21 mouse cellular contexts compared by ENCODE assay signal in the genomic region with DNA sequence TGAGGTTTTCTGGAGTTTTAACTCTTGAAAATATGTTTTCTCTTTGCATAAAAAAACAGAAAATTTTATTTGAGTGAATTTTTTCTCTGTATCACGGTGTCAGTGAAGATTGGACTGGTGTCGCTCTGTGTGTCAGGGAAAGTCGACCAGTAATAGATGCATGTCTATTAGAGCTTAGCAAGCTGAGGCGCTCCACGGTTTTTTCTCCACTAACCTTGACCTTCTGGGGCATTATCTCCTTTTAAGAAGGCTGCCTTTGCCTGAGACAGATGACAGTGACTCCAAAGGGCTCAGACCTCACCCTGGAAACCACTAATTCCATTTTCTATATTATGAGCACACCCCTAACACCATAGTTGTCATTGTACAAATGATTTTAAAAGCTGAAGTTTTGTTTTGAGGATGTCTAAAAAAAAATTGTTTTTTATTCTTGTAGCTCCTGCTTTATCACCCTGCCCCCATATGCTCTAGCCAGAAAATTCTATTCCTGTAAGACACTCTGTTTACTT.
DNase-seq lines count a peak whose midpoint lies in the region; ATAC-seq and TF ChIP-seq lines count a peak whose summit lies in the region.
"Had no signal": no experiment of that assay in that cellular context is flagged by ENCODE, and none has a peak within 500 bp of the region (broad histone marks: within the 10 kb centered on the region; RNA-seq: fewer than 3 reads in every experiment).

No protein-coding gene starts in this region.

- no peak overlapping the region for H3K4me3 ChIP-seq in hindbrain, embryonic 11.5 days (ENCODE audit: low read depth, low read length)
- H3K4me3 ChIP-seq in hindbrain, embryonic 12.5 days, result no peak overlapping the region
- no peak overlapping the region for H3K4me3 ChIP-seq in forebrain, embryonic 12.5 days (replicated peaks)
- H3K4me3 ChIP-seq in midbrain, embryonic 12.5 days, result no peak overlapping the region
- H3K4me3 ChIP-seq: embryonic facial prominence, embryonic 15.5 days; hindbrain, embryonic 15.5 days; liver, embryonic 13.5 days had no signal

- no peaks in the 10 kb centered on the region for H3K4me1 ChIP-seq in hindbrain, embryonic 11.5 days (replicated peaks; ENCODE audit: control insufficient read depth, insufficient read depth, low read length)
- 0 out of 2 replicates have a peak, but pooled peaks cover 8% of the 10 kb centered on the region for H3K4me1 ChIP-seq in hindbrain, embryonic 12.5 days
- H3K4me1 ChIP-seq in forebrain, embryonic 12.5 days, result peaks cover 13% of the 10 kb centered on the region
- peaks cover 11% of the 10 kb centered on the region for H3K4me1 ChIP-seq in midbrain, embryonic 12.5 days
- H3K4me1 ChIP-seq: embryonic facial prominence, embryonic 15.5 days; liver, embryonic 13.5 days had no signal

- no peaks in the 10 kb centered on the region for H3K36me3 ChIP-seq in hindbrain, embryonic 11.5 days (ENCODE audit: control insufficient read depth, insufficient read depth, low read length)
- H3K36me3 ChIP-seq in hindbrain, embryonic 12.5 days, result no peaks in the 10 kb centered on the region
- no peaks in the 10 kb centered on the region for H3K36me3 ChIP-seq in forebrain, embryonic 12.5 days (replicated peaks)
- no peaks in the 10 kb centered on the region for H3K36me3 ChIP-seq in midbrain, embryonic 12.5 days
- H3K36me3 ChIP-seq: embryonic facial prominence, embryonic 15.5 days; hindbrain, embryonic 15.5 days; liver, embryonic 13.5 days had no signal

- no peaks in the 10 kb centered on the region for H3K9me3 ChIP-seq in hindbrain, embryonic 11.5 days (ENCODE audit: control insufficient read depth, low read length)
- no peaks in the 10 kb centered on the region for H3K9me3 ChIP-seq in hindbrain, embryonic 12.5 days (replicated peaks)
- no peaks in the 10 kb centered on the region for H3K9me3 ChIP-seq in forebrain, embryonic 12.5 days
- H3K9me3 ChIP-seq in midbrain, embryonic 12.5 days, result no peaks in the 10 kb centered on the region
- H3K9me3 ChIP-seq: embryonic facial prominence, embryonic 15.5 days; hindbrain, embryonic 15.5 days; liver, embryonic 13.5 days had no signal

- no peaks in the 10 kb centered on the region for H3K27me3 ChIP-seq in hindbrain, embryonic 11.5 days (ENCODE audit: control insufficient read depth, insufficient read depth, low read length)
- no peaks in the 10 kb centered on the region for H3K27me3 ChIP-seq in hindbrain, embryonic 12.5 days
- H3K27me3 ChIP-seq in forebrain, embryonic 12.5 days, result no peaks in the 10 kb centered on the region
- H3K27me3 ChIP-seq in midbrain, embryonic 12.5 days, result no peaks in the 10 kb centered on the region
- H3K27me3 ChIP-seq: embryonic facial prominence, embryonic 15.5 days; hindbrain, embryonic 15.5 days; liver, embryonic 13.5 days had no signal

- no peak for TF ChIP-seq CTCF in brain, embryonic 14.5 days (IDR thresholded peaks at IDR 0.05; ENCODE audit: borderline replicate concordance, extremely low read depth, insufficient read depth, insufficient read length)

- H3K9ac ChIP-seq in hindbrain, embryonic 11.5 days (ENCODE audit: low read depth, low read length), result no peak overlapping the region
- H3K9ac ChIP-seq in hindbrain, embryonic 12.5 days, result no peak overlapping the region
- H3K9ac ChIP-seq in forebrain, embryonic 12.5 days, result no peak overlapping the region
- H3K9ac ChIP-seq in midbrain, embryonic 12.5 days (replicated peaks), result no peak overlapping the region
- H3K9ac ChIP-seq: embryonic facial prominence, embryonic 15.5 days; hindbrain, embryonic 15.5 days; liver, embryonic 13.5 days had no signal

- DNase-seq in hindbrain, embryonic 11.5 days (ENCODE audit: low spot score), result peak; percentile 33
- peak; percentile 59 for DNase-seq in brain, embryonic 14.5 days (ENCODE audit: low read depth)
- DNase-seq in ovary, postnatal 10 days (ENCODE audit: low spot score), result no peak
- no peak for DNase-seq in cerebellum, adult 9-11 months
- DNase-seq: cerebellum, adult 11 months; cerebellum, postnatal 10 days; gastrocnemius, postnatal 25 days; heart, adult 18-20 months; kidney, adult 9 months; kidney, postnatal 14 days; liver, embryonic 13.5 days; lung, adult 2 months; lung, postnatal 14 days; right cerebral cortex, postnatal 4 days; thymus, postnatal 25 days had no signal

- WGBS in hindbrain, embryonic 11.5 days, result 32% methylated on average over 5 of the region's 5 CpGs
- 27% methylated on average over 5 of the region's 5 CpGs for WGBS in hindbrain, embryonic 12.5 days
- 37% methylated on average over 5 of the region's 5 CpGs for WGBS in forebrain, embryonic 12.5 days
- 25% methylated on average over 5 of the region's 5 CpGs for whole genome bisulfite sequencing in midbrain, embryonic 12.5 days

- no peak for ATAC-seq in hindbrain, embryonic 11.5 days (ENCODE audit: low FRiP score)
- no peak for ATAC-seq in hindbrain, embryonic 12.5 days (ENCODE audit: low FRiP score)
- peak; percentile 47; the same call in 1 of the 2 replicates for ATAC-seq in forebrain, embryonic 12.5 days (ENCODE audit: low FRiP score)
- ATAC-seq in midbrain, embryonic 12.5 days (ENCODE audit: low FRiP score, low read depth), result peak; percentile 44; the same call in 1 of the 2 replicates
- ATAC-seq: intestine, embryonic 16.5 days had no signal

- 0 out of 2 replicates have a peak overlapping the region, but pooled peaks have one; percentile 5 for H3K27ac ChIP-seq in hindbrain, embryonic 11.5 days (ENCODE audit: low read depth, low read length)
- no peak overlapping the region for H3K27ac ChIP-seq in hindbrain, embryonic 12.5 days
- peak overlapping the region; percentile 44; the same call in 1 of the 2 replicates for H3K27ac ChIP-seq in forebrain, embryonic 12.5 days
- no peak overlapping the region for H3K27ac ChIP-seq in midbrain, embryonic 12.5 days (replicated peaks)
- H3K27ac ChIP-seq: embryonic facial prominence, embryonic 15.5 days; hindbrain, embryonic 15.5 days; liver, embryonic 13.5 days had no signal

- no peak overlapping the region for H3K4me2 ChIP-seq in hindbrain, embryonic 11.5 days (replicated peaks; ENCODE audit: low read depth, low read length)
- no peak overlapping the region for H3K4me2 ChIP-seq in hindbrain, embryonic 12.5 days (replicated peaks)
- H3K4me2 ChIP-seq in forebrain, embryonic 12.5 days, result no peak overlapping the region
- no peak overlapping the region for H3K4me2 ChIP-seq in midbrain, embryonic 12.5 days (replicated peaks)
- H3K4me2 ChIP-seq: embryonic facial prominence, embryonic 15.5 days; hindbrain, embryonic 15.5 days; liver, embryonic 13.5 days had no signal

- no peak for TF ChIP-seq POLR2A in brain, embryonic 14.5 days (IDR thresholded peaks at IDR 0.05; ENCODE audit: borderline replicate concordance, extremely low read depth, insufficient read depth, insufficient read length, poor library complexity, severe bottlenecking)

Comparison
In these comparisons a context has a peak if more than half of its experiments do, and no peak if none do; other contexts are left out.
1. H3K27ac ChIP-seq: peak in hindbrain, embryonic 11.5 days (single experiment) and forebrain, embryonic 12.5 days (single experiment); none in hindbrain, embryonic 12.5 days (single experiment) and midbrain, embryonic 12.5 days (single experiment).
2. ATAC-seq: peak in forebrain, embryonic 12.5 days (single experiment) and midbrain, embryonic 12.5 days (single experiment); none in hindbrain, embryonic 11.5 days (single experiment) and hindbrain, embryonic 12.5 days (single experiment).
3. DNase-seq: peak in hindbrain, embryonic 11.5 days (single experiment) and brain, embryonic 14.5 days (single experiment); none in ovary, postnatal 10 days (single experiment) and cerebellum, adult 9-11 months (single experiment).